Mouse (Mus musculus): ENCODE results near the gene Pik3r1. TPM values are rescaled to one million over a fixed set of nuclear protein-coding genes. Genes with fewer than 3 reads are reported as not detected.

The Pik3r1 gene
- total RNA-seq, 2 experiments from 2014 or later = 103 to 142 TPM

DNA sequence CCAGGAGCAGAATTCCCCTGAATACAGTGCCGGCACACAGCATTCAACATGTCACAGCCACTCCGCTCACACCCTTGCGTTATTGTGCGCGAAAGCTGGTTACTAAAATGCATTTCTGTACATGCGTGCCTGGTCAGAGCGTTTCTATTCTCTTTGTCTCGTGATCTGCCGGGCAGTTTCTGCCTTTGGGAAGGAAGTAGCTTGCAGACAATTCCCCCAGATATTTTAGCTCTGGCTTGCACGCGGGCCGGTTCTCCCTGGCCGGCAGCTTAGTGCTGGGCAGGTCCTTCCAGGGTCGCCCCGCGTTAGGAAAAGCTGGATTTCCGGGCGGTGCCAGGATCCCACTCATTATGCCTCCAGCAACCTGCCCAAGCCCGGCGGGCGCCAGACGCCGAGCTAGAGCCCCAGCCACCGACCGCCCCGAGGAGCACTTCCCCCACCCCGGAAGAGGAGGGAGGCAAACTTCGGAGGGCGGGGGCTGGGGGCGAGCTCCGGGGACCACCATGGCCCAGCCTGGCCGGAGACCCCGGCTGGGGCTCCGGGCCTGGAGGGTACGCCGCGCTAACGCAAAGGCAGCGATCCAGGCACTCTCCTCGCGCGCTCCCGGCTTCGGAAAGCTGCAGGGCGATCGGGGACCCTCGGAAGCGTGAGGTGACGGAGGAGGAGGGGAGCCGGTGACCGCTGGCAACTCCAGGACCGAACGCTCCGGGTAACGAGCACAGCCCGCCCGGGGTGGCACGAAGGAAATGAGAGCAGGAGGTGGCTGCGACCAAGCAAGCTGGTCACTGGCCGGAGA is 806 bp downstream of the Pik3r1 start:
- DNase-seq = peak; percentile 58 to 71

DNA sequence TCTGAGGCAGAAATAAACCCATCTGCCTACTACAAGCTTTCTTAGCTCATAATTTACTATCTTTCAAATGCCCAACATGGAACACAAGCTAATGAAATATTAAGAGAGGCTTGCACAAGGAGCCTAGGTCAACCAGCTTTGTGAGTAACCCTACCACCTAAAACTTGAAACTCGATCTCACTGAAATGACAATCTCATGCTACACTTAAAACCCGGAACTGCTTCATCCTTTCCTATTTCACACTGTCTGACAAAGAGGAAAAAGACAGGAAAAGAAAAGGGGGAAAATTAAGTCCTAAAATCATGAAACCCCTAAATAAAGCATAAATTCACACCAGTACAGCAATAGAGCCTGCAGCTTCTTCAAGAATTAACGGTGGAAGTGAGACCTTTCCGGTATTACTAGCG is 1.4 kb downstream of the Pik3r1 start:
- peak in 1 of 2 experiments; percentile 24 for DNase-seq

DNA sequence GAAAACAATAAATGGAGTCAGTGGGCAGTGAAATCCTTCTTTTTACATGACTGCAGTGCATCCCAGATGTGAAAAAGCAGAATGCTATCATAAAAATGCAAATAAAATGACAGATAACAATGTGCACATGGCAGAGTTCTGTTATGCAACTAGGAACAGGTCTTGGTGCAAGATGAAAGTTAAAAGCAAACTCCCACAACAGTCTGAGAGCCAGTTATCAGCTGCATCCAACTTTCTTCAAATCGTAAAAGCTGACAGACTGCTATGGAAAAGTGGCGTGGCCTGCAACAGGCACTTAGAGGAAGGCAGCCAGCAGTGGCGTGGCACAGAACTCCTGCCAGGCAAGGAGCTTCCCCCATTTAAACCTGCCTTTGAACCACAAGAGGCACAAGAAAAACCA is 2.0 kb downstream of the Pik3r1 start:
- DNase-seq = peak; percentile 53 to 56

DNA sequence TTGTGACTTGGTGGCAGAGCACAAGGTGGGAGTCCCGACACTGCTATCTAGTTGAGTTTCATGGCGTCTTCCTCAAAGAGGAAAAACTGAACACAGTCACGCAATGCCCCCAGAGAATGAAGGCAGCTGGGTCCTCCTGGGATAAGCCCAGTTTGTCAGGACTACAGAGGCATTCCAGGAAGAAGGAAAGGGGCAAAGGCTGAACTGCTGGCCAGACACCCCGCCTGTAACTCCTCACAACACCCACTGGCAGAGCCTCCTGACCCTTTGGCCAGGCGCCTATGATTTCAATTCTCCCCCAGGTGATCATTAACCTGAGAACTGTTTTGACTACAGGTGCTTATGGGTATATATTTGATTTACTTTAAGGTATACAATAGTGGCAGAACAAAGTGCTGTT is 3.9 kb downstream of the Pik3r1 start:
- no peak for DNase-seq

DNA sequence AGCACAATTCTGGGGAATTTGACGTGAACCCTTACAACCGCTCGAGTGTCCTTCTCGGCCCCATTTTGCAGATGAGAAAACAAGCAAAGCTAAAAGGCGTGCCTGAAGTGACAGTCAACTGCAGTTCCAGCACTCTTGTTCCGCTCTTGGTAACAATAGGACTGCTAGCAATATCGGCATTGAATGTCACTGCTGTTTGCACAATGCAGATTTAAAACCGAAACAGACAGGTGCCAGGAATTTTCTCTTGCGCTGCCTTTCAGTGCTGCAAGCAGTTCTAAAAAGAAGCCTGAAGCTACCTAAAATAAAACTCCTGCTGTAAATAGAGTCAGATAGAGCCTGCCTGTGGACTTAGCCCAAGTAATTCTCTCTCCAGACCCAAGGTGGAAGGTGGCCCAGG is 4.3 kb downstream of the Pik3r1 start:
- peak in 1 of 2 experiments; percentile 40 for DNase-seq

DNA sequence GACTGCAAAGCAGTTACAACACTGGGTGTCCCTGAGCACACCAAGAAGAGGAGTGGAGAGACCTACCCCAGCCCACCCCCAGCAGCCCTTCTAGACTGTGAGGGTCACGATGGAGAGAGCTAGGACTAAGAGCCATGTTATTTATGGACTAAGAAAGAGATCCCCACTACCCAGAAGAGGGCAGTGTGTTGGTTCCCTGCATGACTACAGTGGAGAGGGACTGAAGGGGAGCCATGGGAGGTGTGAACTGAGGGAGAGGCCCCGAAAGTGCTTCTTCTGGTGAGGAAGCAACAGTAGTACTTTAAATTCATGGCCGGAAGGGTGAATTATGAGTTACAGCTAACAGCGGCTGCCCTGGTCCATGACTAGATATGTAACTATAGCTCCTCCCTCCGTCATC is 4.9 kb downstream of the Pik3r1 start:
- DNase-seq = peak in 1 of 2 experiments; percentile 44

DNA sequence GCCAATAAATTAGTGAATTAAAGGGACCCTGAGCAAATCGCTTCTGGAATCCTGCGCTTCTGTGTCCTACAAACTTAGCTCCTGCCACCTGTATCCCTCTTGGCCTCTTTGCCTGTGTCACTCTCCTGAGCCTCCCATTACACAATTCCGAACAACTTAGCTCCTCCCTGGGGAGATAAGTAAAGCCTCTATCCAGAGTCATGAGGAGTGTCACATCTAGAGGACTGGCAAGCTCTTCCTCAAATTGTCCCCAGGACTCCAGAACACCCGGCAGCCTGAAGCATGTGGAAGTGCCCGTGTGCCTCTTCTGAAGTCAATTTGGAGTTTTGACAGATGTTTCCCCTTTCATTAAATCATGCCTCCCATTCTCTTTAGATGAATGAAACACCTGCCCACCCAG is 6.4 kb downstream of the Pik3r1 start:
- peak in 1 of 2 experiments; percentile 72 for DNase-seq

DNA sequence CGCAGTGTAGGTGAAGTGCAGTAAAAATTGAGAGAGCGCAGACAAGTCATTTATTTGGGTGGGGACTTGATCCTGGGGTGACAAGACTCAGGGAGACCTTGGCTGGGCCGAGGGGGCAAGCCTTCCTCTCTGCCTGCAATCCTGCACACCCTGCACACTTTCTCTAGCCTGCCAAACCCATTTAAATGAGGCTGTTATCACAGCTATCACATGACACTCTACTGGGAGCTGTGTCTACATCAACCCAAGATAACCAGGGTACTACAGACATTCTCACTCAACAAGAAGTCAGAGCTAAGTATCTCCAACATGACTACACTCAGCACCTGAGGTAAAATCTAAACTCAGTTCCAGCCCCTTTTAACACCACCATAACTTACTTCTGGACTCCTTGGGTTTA is 7.1 kb downstream of the Pik3r1 start:
- peak in 1 of 2 experiments; percentile 46 for DNase-seq

DNA sequence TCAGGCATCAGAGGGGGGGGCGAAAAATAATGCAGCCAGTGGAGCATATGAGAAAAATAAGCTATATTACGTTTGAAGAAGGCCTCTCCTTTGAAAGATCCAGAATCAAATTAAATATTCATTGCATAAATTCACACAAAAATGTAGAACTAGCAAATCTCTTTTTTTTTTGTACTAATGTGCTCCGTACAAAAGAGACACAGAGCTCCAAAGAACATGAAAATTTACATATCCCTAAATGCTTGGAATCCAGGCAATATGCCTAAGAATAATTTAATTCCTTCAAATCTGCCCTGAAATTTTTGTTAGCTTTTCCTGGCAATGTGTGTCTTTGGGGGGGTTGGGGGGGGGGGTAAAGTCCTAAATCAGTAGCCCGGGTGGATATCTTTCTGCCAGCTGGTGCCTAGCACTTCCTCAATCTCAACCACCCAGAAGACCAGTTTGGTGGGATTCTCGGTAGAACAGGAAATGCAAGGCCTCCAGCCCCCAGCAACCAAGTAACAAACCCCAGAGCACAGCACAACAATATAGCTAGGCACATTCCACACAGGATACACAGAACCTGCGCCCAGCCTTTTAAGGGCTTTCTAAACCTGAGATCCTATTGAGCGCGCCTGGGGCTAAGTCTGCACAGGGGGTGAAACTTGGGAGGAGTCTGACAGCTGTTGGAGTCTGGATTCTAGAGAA is 7.9 kb downstream of the Pik3r1 start:
- peak in 1 of 2 experiments; percentile 48 for DNase-seq

DNA sequence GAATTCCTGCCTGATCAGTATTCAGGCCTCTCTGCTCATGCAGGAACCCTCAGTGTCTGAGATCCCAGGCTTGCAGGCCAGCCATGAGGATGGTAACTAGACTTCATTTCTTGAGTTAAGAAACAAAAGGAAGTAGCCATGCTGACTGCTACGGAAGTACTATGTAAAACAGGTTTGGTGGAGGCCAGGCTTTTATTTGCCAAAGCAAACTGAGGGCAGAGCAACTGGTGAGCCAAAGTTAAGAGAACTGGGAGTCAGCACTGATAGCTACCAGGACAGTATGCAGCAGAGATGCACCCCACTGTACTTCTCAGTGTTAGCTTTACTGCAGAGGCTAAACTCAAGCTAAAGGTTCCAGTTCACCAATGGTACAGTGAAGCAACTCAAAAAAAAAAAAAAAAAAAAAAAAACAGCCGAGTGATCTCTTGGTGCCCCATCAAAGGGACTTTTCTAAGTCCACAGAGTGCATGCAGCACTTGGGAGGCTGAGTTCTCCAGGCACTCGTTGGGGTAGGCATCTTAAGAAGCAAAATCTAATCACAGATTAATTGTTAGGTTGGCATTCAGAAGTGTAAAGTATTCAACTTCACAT is 8.6 kb downstream of the Pik3r1 start:
- peak in 1 of 2 experiments; percentile 34 for DNase-seq

DNA sequence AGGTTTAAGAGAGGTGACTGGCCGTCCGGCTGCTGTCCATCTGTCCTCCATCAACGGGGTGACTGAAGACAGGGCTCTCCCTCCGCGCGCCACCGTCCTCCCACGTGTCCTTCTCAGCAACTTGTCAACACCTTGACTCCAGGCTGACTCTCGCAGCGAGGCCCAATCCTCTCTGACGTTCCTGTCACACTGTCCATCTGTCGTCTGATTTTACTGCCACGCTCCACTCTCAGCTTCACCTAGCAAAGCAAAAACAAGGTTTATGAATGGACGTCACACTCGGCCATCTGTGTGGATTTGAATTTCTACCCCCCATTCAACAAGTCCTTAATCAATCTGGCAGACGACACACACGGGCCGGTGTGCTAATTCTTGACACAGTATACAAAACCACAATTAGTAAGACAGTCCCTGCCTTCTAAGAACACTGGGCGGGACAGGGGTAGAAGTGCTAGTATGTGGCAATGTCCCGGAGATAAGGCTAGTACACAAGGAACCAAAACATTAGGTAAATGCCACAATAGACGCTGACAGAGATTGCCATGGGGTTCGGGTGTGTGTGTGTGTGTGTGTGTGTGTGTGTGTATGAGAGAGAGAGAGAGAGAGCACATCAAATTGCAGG is 10.1 kb downstream of the Pik3r1 start:
- peak; percentile 64 to 66 for DNase-seq

DNA sequence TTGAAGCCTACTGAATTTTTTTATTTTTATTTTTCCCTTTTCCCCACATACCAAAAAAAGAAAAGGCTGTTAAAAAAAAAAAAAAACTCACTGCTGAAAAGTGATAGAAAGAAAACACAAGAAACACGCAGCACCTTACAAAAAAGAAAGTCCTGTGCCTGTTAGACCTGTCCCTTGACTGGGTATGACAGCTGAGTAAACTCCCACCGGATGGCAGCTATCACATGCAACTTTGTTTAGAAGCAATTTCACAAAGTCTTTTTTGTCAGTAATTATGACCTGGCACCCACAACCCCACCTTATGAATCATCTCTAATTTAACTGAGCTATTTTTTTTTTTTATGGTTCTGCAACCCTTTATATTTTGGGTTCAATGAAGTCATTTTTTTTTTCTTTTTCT is 12.8 kb downstream of the Pik3r1 start:
- DNase-seq = no peak

DNA sequence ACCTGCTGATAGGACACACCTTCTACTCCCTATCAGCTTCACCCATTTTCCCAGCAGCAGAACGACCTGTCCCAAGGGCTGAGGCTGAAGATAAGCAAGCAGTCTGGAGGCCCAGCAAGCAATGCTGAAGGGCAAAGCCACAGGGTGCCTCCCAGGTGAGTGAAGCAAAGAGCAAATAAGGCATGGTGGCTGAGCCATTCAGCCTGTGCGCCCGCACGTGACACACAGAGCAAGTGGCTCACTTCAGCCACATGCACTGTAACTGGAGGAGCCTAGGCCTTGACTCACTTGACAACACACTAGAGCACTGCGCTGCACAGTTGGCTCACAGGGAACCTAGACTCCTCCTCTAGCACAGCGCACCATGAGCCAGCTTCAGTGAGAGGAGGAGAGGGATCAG is 14.4 kb downstream of the Pik3r1 start:
- DNase-seq = peak; percentile 59 to 66

DNA sequence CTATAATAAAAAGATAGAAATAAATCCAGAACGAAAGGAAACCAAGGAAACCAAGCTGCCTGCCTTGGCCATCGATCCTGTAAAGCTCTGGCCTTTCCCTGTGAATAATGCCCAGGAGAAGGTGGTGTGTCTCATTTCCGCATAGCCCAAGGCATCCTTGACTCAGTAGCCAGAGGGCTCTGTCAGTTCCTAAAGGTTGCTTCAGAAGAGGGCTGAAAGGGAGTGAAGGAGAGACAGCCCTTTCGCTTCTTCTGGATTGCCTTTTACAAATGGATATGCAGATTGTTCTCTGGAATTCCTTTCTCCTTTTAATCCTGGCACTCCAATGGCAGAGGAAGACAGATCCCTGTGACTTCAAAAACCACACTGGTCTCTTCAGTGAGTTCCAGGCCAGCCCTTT is 16.2 kb downstream of the Pik3r1 start:
- DNase-seq = peak in 1 of 2 experiments; percentile 20

DNA sequence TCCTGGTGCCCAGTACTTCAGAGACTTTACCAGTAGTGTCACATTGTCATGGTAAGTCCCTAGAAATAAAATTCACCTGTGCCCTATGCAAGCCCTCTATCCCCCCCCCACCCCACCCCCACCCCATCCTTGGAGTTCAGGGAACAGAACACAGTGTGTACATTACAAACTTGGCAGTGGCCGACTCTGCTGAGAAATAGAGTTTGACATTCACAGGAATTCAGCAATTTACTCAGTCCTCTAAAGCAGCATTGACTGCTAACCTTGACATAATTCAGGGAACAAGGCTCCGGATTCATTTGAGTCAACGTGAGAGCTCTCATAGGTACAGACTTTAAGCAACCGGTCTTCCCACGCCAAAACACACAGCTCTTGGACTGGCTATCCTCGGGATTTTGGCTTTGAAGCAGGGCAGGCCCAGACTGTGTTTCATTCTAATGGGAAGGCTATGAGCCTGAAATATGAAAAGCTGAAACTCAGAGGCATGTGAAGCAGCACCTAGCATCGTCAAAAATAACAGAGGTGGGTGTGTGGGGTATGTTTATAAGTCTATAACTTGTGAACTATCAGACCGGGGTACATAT is 21.9 kb downstream of the Pik3r1 start:
- DNase-seq = no peak

DNA sequence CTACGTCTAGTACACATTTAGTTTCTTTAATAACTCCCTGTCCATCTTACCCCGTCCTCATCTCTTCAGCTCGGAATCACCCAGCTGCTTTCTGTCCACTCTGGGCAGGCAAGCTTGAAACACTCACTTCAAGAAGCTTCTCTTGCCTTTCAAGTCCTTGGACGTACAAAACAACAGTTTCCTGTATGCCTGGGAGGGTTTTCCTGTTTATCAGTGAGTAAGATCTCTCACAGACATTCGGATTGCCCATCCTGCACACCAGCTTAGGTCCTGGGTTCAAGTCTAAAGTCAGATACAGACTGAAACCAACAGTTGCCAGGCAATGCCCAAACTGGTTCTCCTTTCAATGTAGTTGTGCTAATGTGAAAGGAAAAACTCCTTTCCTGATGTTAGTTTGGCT is 23.1 kb downstream of the Pik3r1 start:
- no peak for DNase-seq

DNA sequence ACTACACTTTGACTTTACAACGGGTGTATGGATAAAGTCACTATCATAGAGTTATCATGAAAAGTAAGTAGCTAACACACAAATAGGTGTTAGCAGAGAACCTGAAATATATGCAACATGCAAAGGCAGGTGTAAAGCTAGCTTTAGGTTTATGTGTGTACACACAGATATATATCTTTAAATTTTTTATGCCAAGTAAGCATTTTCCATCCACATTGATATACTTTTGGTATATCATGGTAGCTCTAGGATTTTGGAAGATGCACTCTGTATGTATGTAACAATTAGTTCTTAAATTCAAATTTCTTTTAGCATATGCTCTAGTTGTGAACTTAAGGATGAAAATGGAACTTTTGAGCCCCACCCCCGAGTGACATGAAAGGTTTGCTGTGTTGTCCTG is 24.0 kb downstream of the Pik3r1 start:
- no peak for DNase-seq

DNA sequence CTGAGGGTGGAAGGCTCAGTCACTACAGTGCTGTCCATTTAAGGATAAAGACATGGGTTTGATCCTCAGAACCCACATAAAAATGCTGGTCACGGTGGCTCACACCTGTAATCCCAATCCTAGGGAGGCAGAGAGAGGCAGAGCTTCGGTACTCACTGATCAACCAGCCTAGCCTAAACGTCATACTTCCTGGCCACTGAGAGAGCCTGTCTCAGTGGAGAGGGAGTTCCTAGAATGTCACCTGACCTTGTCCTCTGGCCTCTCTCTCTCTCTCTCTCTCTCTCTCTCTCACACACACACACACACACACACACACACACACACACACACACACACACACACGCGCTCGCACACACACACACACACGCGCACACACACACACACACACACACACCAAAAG is 24.8 kb downstream of the Pik3r1 start:
- DNase-seq = no peak

DNA sequence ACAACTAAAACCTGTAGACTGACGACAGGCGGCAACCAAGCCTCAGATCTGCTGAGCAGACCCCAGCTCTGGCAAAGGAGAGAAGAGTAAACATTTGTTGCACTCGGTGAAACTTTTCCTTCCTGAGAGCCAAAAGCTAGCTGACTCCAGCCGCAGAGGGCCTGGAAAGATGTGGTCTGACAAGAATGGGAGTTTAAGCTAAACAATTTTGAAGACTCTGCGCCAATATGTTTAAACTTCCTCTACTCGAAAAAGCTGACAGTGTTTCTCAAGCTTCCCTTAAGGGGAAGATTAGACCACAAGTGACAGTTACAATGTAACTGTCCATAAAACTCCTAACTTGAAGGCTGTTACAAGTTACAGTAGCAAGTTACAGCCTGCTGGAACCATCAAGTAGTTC is 25.4 kb downstream of the Pik3r1 start:
- no peak for DNase-seq

DNA sequence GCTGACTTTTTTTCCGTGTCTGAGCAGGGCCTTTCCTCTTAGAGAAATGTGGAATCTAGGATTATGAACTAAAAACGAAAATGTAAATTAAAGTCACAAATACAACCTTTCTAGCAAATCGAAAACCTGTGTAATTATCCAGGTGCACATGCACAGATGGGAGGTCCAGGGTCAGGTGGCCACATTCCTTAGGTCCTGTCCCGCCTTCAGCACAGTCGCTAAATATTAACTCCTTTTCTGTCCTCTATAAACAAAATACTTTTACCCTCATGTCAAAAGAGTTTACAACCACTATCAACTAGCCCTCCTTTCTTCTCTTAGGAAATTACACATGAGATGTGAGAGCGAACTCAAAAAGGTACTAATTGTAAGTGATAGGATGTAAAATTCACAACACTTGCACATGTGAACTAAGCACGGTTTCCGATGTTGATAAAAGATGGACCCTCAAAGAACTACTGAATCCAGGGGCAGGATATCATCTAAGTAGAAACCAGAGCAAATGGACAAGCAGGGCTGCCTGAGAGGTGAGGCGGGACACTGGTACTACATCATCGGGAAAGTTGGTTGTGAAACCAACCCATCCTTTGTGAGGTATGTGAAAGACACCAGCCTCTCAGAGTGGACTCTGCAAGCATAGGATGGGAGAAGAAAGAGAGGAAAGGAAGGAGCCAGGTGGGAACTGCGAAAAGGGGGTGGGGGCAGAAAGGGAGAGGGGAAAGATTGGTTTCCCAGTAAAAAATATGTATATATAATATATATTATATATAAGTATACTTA is 26.3 kb downstream of the Pik3r1 start:
- DNase-seq = no peak

DNA sequence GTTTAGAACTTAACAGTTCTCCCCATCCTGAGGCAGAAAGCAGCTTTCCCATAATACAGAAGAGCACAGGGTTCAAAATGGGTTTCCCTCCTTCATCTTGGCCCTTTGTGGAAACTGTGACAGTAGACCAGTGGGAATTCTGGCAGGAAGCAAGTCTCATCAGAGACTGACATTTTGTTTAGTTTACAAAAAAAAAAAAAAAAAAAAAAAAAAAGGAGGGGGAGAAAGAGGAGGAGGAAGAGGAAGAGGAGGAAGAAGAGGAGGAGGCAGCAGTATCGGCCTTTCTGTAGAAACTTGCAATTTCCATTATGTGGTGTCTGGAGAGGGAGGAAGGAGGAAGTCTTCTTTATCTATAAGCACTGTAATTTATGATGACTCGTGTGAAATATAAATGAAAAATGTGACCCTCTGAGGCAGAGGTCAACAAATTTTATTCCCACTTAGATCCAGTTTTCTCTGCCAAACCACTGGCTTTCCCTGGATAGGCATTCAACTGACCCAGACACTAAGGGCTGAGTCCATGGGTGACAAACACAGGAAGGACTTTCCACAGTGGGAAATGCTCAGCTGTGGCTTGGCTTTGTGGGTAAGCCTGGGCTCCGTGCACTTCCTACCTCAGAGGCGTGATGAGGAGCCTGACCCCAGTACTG is 28.2 kb downstream of the Pik3r1 start:
- no peak for DNase-seq
